Mouse (Mus musculus) ES-CJ7 (cell line): ENCODE data around the gene Sugct.
A peak's percentile ranks its signal among the peaks of the same experiment; 100 is the strongest.

Experiments
- DNase-seq: peaks from one replicate; pipeline ENCODE4 v3.0.0; 2011; ENCODE audit warnings: low read depth, low spot score

Sugct gene

GRCm38 (mm10) chr13:17694911-17695699 is at the start of gene Sugct, which contains the start of gene Mplkip:
Sugct (minus strand) TSS chr13:17695553.
Mplkip (plus strand) TSS chr13:17695192.
- peak; percentile 99 for DNase-seq

GRCm38 (mm10) chr13:17728798-17729197 is 33.4 kb upstream of the Sugct start:
- DNase-seq = no peak

- DNase-seq = no peak
Observed at GRCm38 (mm10) chr13:17727922-17728321, 32.6 kb upstream of the Sugct start.

- DNase-seq = no peak
Observed at GRCm38 (mm10) chr13:17717357-17717756, 22.0 kb upstream of the Sugct start.

- no peak for DNase-seq
Observed at GRCm38 (mm10) chr13:17708784-17709311, 13.5 kb upstream of the Sugct start.

- DNase-seq = no peak
Observed at GRCm38 (mm10) chr13:17705188-17705826, 10.0 kb upstream of the Sugct start.

GRCm38 (mm10) chr13:17702311-17702710 is 7.0 kb upstream of the Sugct start:
- DNase-seq = no peak

- DNase-seq = no peak
Observed at GRCm38 (mm10) chr13:17701322-17701721, 6.0 kb upstream of the Sugct start.

- peak; percentile 69 for DNase-seq
Observed at GRCm38 (mm10) chr13:17700090-17700715, 4.8 kb upstream of the Sugct start.

GRCm38 (mm10) chr13:17695898-17696580 is 686 bp upstream of the Sugct start:
- no peak for DNase-seq

GRCm38 (mm10) chr13:17694414-17694813 is 939 bp downstream of the Sugct start:
- no peak for DNase-seq

- DNase-seq = peak; percentile 12
Observed at GRCm38 (mm10) chr13:17693816-17694215, 1.5 kb downstream of the Sugct start.

- DNase-seq = no peak
Observed at GRCm38 (mm10) chr13:17691436-17691835, 3.9 kb downstream of the Sugct start.

- no peak for DNase-seq
Observed at GRCm38 (mm10) chr13:17690686-17691085, 4.7 kb downstream of the Sugct start.

- no peak for DNase-seq
Observed at GRCm38 (mm10) chr13:17689461-17689860, 5.9 kb downstream of the Sugct start.

GRCm38 (mm10) chr13:17671122-17671521 is 24.2 kb downstream of the Sugct start:
- no peak for DNase-seq

GRCm38 (mm10) chr13:17667380-17667779 is 28.0 kb downstream of the Sugct start:
- no peak for DNase-seq

- DNase-seq = peak; percentile 37
Observed at GRCm38 (mm10) chr13:17642294-17642693, 53.1 kb downstream of the Sugct start.

- DNase-seq = no peak
Observed at GRCm38 (mm10) chr13:17638008-17638407, 57.3 kb downstream of the Sugct start.

GRCm38 (mm10) chr13:17627108-17627507 is 68.2 kb downstream of the Sugct start:
- no peak for DNase-seq

- DNase-seq = no peak
Observed at GRCm38 (mm10) chr13:17624976-17625375, 70.4 kb downstream of the Sugct start.

- no peak for DNase-seq
Observed at GRCm38 (mm10) chr13:17606217-17606616, 89.1 kb downstream of the Sugct start.
